In the genomic region with DNA sequence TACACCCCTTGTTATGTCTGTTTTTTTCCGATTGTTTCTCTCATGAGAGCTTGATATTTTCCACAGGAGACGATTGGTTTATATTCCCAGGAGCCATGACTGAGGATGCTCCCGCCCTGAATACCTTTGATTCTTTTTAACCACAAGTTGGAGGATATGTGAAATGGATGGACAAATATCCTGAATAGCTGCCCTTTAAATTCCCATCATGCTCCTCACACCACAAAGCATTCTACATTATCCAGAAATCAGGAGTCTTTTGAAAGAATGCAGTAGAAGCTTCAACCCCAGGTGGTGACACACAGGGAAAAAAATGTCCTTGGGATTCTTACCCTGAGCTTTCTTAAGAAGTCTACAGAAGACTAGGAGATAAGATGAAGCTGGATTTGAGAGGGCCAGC, we compare ENCODE assay signal across 21 mouse cellular contexts.
"Had no signal": no experiment of that assay in that cellular context is flagged by ENCODE, and none has a peak within 500 bp of the region (broad histone marks: within the 10 kb centered on the region; RNA-seq: fewer than 3 reads in every experiment).

No protein-coding gene starts in this region.

- H3K4me3 ChIP-seq: liver, embryonic 15.5 days; lung, embryonic 15.5 days; megakaryocyte, embryonic 14.5 days; midbrain, embryonic 13.5 days; midbrain, embryonic 15.5 days; neural tube, embryonic 13.5 days; neural tube, embryonic 15.5 days; stomach, embryonic 15.5 days had no signal

- H3K4me2 ChIP-seq: liver, embryonic 15.5 days; lung, embryonic 15.5 days; midbrain, embryonic 11.5 days; midbrain, embryonic 13.5 days; midbrain, embryonic 15.5 days; neural tube, embryonic 13.5 days; neural tube, embryonic 15.5 days; stomach, embryonic 15.5 days had no signal

- DNase-seq: liver, postnatal 0 days; lung, adult 2 months; lung, postnatal 14 days; lung, postnatal 36 days; retina, postnatal 1 day; right cerebral cortex, adult 18-20 months; right cerebral cortex, postnatal 25 days; right cerebral cortex, postnatal 4 days; thymus, adult 18-20 months; thymus, postnatal 25 days; thymus, postnatal 4 days had no signal

- H3K27me3 ChIP-seq: liver, embryonic 15.5 days; lung, embryonic 15.5 days; megakaryocyte, embryonic 14.5 days; midbrain, embryonic 13.5 days; midbrain, embryonic 15.5 days; neural tube, embryonic 13.5 days; neural tube, embryonic 15.5 days; stomach, embryonic 15.5 days had no signal

- ATAC-seq: liver, postnatal 0 days; lung, postnatal 0 days; midbrain, embryonic 13.5 days; midbrain, embryonic 15.5 days had no signal

- H3K36me3 ChIP-seq: liver, embryonic 15.5 days; lung, embryonic 15.5 days; midbrain, embryonic 13.5 days; midbrain, embryonic 15.5 days; neural tube, embryonic 13.5 days; neural tube, embryonic 15.5 days; stomach, embryonic 15.5 days had no signal
